Mouse (Mus musculus) midbrain, postnatal 0 days (tissue): Measurements from ENCODE around the gene Sytl3. TPM values are rescaled to one million over a fixed set of nuclear protein-coding genes. Genes with fewer than 3 reads are reported as not detected.
A peak's percentile ranks its signal among the peaks of the same experiment; 100 is the strongest.
"Not testable (repeated sequence)": the region's sequence is repeated elsewhere in the genome, so short reads cannot be mapped to it uniquely, and the experiment has no call there.

Experiments
- ATAC-seq: fragments of 200-750 bp; cut with Nextera tagmentation; 2 replicates; pipeline ENCODE4 v1.8.0; 2017; ENCODE audit warnings: moderate number of reproducible peaks, mild to moderate bottlenecking, moderate TSS enrichment, moderate library complexity; ENCODE audit not compliant: low FRiP score
- DNase-seq: peaks from one replicate; pipeline ENCODE4 v3.0.0-alpha.2; 2015; ENCODE audit warnings: low spot score
- H3K27ac ChIP-seq: fragments of 300-500 bp; sonication (generic); 2 replicates; pipeline ENCODE4 v1.5.1; 2014; ENCODE audit warnings: low read depth, mild to moderate bottlenecking, low read length, mixed read lengths
- H3K27me3 ChIP-seq: fragments of 300-500 bp; sonication (generic); 2 replicates; pipeline ENCODE4 v1.6.1; 2014; ENCODE audit warnings: low read length, control low read depth, mixed read lengths; ENCODE audit not compliant: insufficient read depth
- H3K36me3 ChIP-seq: fragments of 300-500 bp; sonication (generic); 2 replicates; pipeline ENCODE4 v1.6.1; 2014; ENCODE audit warnings: low read length, control low read depth, mixed read lengths; ENCODE audit not compliant: insufficient read depth
- H3K4me1 ChIP-seq: fragments of 300-500 bp; sonication (generic); 2 replicates; pipeline ENCODE4 v1.6.1; 2014; ENCODE audit warnings: mild to moderate bottlenecking, control low read depth, antibody characterized with exemption, low read length, mixed read lengths; ENCODE audit not compliant: insufficient read depth
- H3K4me2 ChIP-seq: fragments of 300-500 bp; sonication (generic); 2 replicates; pipeline ENCODE4 v1.6.1; 2014; ENCODE audit warnings: low read depth, mild to moderate bottlenecking, low read length, mixed read lengths; ENCODE audit not compliant: poor library complexity, severe bottlenecking
- H3K4me3 ChIP-seq: fragments of 300-500 bp; sonication (generic); 2 replicates; pipeline ENCODE4 v1.5.1; 2014; ENCODE audit warnings: low read depth, mild to moderate bottlenecking, low read length, moderate library complexity
- H3K9ac ChIP-seq: fragments of 300-500 bp; sonication (generic); replicated peaks from 2 replicates; pipeline ENCODE4 v1.6.1; 2014; ENCODE audit warnings: mild to moderate bottlenecking, low read length, moderate library complexity, mixed read lengths; ENCODE audit not compliant: poor library complexity, severe bottlenecking
- H3K9me3 ChIP-seq: fragments of 300-500 bp; sonication (generic); 2 replicates; pipeline ENCODE4 v1.6.1; 2016; ENCODE audit warnings: low read length, control low read depth
- CTCF ChIP-seq: IDR thresholded peaks from 2 replicates; pipeline ENCODE4 v1.5.1; 2016; ENCODE audit warnings: antibody characterized with exemption, mild to moderate bottlenecking
- WGBS: fragments of 180-500 bp; shearing (Covaris S2); extraction: QIAGEN DNeasy Blood & Tissue Kit; methylation state at CpG from one replicate; pipeline ENCODE4 v1.1.7; 2014; 5-methylcytosine and 5-hydroxymethylcytosine counted together
- polyA plus RNA-seq: library from polyadenylated mRNA; unstranded; fragments of >200 nt; fragmentation: Nextera tagmentation; extraction: Ambion mirVana; gene quantifications from 2 replicates; pipeline ENCODE4 v1.2.1, GENCODE M21; 2015
- total RNA-seq: library from RNA; depleted of rRNA; stranded (reverse); fragments of >200 nt; gene quantifications from 2 replicates; pipeline ENCODE4 v1.2.3, GENCODE M21; 2014

The Sytl3 gene
- total and polyA plus RNA-seq, 2 experiments from 2014 or later, result 0.65 TPM; not detected in 1

DNA sequence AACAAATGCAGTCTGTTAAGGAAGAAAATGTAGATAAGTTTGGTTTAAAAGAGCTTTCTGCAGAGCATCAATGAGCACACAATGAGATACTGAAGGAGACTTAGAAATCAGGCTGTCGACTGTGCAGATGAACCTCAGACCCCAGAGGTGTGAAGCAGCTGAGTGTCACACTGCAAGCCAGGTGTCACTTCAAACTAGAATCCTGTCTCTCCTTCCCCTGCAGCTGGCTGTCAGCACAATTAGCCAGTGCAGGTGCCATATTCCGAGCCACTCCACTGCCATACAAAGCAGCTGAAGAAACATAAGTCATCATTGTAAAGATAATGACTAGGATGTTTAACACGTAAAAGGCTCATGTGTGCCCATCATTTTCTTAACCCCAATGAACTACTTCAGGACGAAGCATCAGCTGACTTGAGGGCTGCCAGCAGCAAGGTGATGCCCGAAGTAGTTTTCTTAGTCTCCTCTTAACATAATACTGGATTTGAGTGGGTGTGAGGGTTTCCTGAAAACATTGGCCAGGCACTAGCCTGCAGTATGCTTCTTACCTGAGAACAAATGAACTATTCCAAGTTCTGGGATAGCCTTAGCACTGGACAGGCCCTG is 5.4 kb upstream of the Sytl3 start:
- not testable (repeated sequence) for H3K4me3 ChIP-seq, H3K4me1 ChIP-seq, H3K9me3 ChIP-seq, H3K4me2 ChIP-seq, DNase-seq, H3K9ac ChIP-seq, H3K36me3 ChIP-seq, H3K27ac ChIP-seq, H3K27me3 ChIP-seq, ATAC-seq
- WGBS, result 79% methylated on average over 4 of the region's 5 CpGs

DNA sequence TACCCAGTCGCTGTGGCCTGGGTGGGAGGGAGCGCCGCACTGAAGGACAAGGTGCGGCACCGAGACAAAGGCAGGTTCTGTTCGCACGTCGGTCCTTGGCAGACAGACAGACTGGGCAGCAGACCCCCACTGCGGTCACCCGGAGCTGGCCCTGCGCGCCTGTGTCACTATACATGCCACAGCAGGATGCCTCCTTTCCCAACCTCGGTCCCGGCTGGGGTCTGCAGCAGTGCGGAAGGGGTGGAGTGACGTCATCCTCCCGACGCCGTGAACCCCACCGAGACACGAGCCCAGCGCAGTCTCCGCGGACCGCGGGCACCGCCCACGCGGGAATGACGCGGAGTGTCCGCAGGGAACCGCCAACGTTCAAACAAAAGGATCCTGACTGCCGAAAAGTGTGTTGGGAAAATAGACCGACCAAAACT is 3.8 kb upstream of the Sytl3 start:
- H3K9ac ChIP-seq, result peak overlapping the region; percentile 44; the same call in 1 of the 2 replicates
- not testable (repeated sequence) for H3K27me3 ChIP-seq, H3K9me3 ChIP-seq, H3K4me1 ChIP-seq, H3K36me3 ChIP-seq
- peak overlapping the region; percentile 39; the same call in 1 of the 2 replicates for H3K4me2 ChIP-seq
- peak overlapping the region; percentile 37 for H3K4me3 ChIP-seq
- ATAC-seq (peak; percentile 93), DNase-seq (peak; percentile 94)
- WGBS, result under 1% methylated on average over 33 of the region's 36 CpGs
- peak overlapping the region; percentile 78 for H3K27ac ChIP-seq

DNA sequence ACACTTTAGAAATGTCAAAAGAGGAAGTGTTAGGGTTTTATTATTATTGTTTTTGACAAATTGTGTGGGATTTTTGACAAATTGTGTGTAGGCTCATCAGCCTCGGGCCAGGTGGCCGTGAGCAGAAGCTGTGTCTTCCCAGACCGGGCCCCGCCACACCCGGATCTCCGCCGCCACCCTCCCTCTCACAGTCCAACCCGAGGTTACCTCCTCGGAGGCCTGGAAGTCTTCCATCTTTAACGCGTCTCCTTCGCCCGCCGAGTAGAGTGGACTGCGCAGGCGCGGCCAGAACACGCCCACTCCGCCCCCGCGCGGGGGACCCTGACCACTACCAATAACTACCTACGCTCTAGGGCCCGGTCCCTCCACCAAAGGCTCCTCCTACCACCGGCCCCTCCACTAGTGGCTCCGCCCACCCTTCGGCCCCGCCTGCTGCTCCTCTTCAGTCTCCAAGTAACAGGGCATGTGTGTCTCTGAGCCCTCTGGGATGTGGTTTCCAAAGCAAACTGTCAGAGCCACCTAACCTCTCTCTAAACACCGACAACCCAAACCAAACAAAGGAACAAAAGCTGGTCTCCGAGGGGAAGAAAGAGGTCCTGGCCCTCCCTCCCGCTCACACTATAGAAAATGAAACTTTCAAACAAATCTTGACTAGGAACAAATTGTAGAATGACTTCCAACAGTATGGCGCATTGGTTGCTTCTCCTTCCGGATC is 3.2 kb upstream of the Sytl3 start, which contains the start of gene Dynlt1f:
Gene Dynlt1f, minus strand, starts transcription at position 334 of the 715 bp plus-strand sequence.
- 3% methylated on average over 18 of the region's 33 CpGs for WGBS
- ATAC-seq (peak; percentile 92), DNase-seq (peak; percentile 6)
- not testable (repeated sequence) for H3K36me3 ChIP-seq, H3K27me3 ChIP-seq, H3K9me3 ChIP-seq, H3K4me1 ChIP-seq
- H3K9ac ChIP-seq, result peak within 1 kb of the TSS; percentile 44; the same call in 1 of the 2 replicates
- H3K4me3 ChIP-seq, result peak within 1 kb of the TSS; percentile 37
- peak within 1 kb of the TSS; percentile 39; the same call in 1 of the 2 replicates for H3K4me2 ChIP-seq
- H3K27ac ChIP-seq, result peak within 1 kb of the TSS; percentile 78
- peak; percentile 4; the same call in 1 of the 2 replicates for TF ChIP-seq CTCF

DNA sequence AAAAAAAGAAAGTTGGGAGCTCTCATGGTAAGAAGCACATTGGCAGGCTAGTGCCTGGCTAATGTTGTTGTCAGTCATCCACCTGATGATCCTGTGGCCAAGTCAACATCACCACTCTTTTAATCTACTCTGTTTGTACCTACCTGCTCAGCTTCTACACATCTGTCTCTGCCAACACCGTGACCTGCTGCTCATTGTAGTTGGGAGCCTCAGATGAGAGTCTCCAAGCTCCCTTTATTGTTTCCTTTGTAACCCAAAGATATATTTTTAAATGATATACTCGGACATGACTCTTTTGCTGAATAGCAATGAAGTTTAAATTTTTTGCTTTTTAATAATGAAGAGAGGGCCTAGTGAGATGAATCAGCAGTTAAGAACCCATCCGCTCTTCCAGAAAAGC is 2.4 kb upstream of the Sytl3 start:
- DNase-seq, H3K9ac ChIP-seq, H3K9me3 ChIP-seq, H3K4me1 ChIP-seq, H3K4me3 ChIP-seq, H3K27ac ChIP-seq, H3K36me3 ChIP-seq, H3K4me2 ChIP-seq, H3K27me3 ChIP-seq, ATAC-seq: not testable (repeated sequence)
- WGBS, result 89% methylated on average over 1 of the region's 3 CpGs

DNA sequence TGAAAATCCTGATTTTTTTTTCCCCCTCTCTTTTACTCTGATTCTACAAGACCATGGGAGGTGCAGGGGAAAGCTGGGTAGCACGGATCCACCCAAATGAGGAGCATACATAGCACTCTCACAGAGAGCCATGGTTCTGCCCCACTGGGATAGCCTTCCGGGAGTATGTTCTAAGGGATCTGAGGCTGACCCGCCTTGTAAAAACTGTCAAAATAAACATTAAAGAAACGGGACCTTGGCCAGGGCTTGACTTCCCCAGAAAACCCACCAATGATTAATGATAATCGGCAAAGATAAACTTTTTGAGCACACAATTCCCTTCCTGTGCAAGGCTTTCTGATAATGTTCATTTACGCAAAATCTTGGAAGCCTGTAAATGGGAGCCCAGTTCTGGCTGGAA is 1.7 kb downstream of the Sytl3 start:
- WGBS, result 76% methylated on average over 6 of the region's 6 CpGs

DNA sequence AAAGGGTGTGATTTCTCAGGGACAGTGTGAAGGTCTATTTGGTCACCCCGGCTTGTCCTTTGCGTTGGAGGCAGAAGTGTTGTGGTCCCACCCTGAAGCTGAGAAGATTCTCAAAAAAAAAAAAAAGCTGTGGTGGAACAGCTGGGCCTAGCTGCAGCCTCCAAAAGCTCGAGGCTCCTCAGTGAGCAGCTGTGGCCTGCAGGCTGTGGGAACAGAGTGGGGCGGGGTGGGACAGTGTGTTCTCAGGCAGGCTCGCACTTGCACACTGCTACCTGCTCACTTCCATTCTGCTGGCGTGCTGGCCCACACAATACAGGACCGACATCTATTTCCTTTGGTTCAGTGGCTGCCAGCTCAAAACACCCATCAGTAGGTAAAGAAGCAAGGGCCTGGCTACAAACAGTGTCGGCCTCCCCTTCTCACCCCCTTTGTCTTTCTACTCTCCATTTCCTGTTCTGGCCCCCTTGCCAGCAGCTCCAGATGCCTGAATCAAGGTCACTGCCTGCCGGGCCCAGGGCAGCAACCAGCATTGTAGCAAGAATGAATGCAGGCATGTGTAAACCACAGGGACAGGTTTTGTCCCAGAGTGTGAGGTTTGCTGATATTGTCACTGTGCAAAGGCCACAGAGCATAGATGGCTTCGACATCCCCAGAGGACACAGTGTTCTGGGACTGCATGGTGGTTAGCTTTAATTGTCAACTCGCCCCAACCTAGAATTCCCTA is 2.4 kb downstream of the Sytl3 start:
- H3K36me3 ChIP-seq, H3K4me3 ChIP-seq, ATAC-seq, H3K4me1 ChIP-seq, H3K9me3 ChIP-seq, H3K27ac ChIP-seq, H3K9ac ChIP-seq, H3K27me3 ChIP-seq, H3K4me2 ChIP-seq, DNase-seq: not testable (repeated sequence)
- WGBS, result 56% methylated on average over 8 of the region's 11 CpGs

More for the DNA sequence above, 1.7 kb downstream of the Sytl3 start:
- H3K9ac ChIP-seq, ATAC-seq, H3K36me3 ChIP-seq, H3K27me3 ChIP-seq, H3K4me1 ChIP-seq, H3K4me2 ChIP-seq, DNase-seq, H3K9me3 ChIP-seq, H3K4me3 ChIP-seq, H3K27ac ChIP-seq: not testable (repeated sequence)

DNA sequence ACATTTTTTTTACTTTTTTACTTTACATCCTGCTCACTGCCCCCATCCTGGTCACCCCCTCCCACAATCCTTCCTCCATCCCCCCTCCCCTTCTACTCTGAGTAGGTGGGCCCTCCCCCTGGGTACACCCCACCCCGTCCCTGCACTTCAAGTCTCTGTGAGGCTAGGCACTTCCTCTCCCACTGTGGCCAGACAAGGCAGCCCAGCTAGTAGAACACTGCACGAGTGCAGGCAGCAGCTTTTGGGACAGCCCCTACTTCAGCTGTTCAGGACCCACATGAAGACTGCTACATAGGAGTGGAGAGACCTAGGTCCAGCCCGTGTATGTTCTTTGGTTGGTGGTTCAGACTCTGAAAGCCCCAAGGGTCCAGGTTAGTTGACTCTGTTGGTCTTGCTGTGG is 3.9 kb downstream of the Sytl3 start:
- not testable (repeated sequence) for ATAC-seq, H3K27ac ChIP-seq, H3K27me3 ChIP-seq, H3K4me1 ChIP-seq, H3K4me2 ChIP-seq, H3K9me3 ChIP-seq, H3K36me3 ChIP-seq, H3K4me3 ChIP-seq, H3K9ac ChIP-seq, DNase-seq
- 50% methylated on average over 3 of the region's 3 CpGs for WGBS

DNA sequence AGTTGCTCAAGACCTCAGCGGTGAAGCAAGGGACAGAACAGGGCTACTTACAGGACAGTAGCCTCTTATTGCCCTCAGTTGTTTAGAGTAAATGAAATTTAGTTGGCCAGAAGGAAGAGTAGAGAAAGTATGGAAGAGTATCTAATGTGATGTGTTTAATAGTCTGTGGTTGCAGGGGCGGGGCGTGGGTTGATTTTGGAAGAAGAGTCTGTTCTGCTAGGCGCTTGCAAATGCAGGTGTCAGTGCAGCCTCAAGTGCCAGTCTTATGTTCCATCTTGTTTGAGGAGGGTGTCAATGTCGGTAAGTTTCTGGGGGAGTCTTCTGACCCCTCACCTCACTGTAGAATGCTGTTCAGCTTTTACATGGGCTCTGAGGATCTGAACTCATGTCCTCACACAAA is 6.5 kb downstream of the Sytl3 start:
- not testable (repeated sequence) for H3K9ac ChIP-seq, H3K4me3 ChIP-seq, H3K9me3 ChIP-seq, DNase-seq, H3K27ac ChIP-seq, H3K4me1 ChIP-seq, H3K36me3 ChIP-seq, ATAC-seq, H3K4me2 ChIP-seq, H3K27me3 ChIP-seq
- 94% methylated on average over 4 of the region's 5 CpGs for WGBS
